Mouse (Mus musculus) limb, embryonic 15.5 days (tissue): ENCODE data around the gene Spata9. TPM values are rescaled to one million over a fixed set of nuclear protein-coding genes. Genes with fewer than 3 reads are reported as not detected.

Experiments used
- ATAC-seq: fragments of 200-750 bp; cut with Nextera tagmentation; 2 replicates; pipeline ENCODE4 v1.8.0; 2017; ENCODE audit warnings: low read depth, moderate TSS enrichment; ENCODE audit not compliant: insufficient number of reproducible peaks, low FRiP score, low TSS enrichment
- H3K27ac ChIP-seq: fragments of 300-500 bp; sonication (generic); 2 replicates; pipeline ENCODE4 v1.5.1; 2015; ENCODE audit warnings: moderate library complexity, mild to moderate bottlenecking, inconsistent platforms
- H3K27me3 ChIP-seq: fragments of 300-500 bp; sonication (generic); 2 replicates; pipeline ENCODE4 v1.6.1; 2015; ENCODE audit warnings: inconsistent platforms
- H3K36me3 ChIP-seq: fragments of 300-500 bp; sonication (generic); 2 replicates; pipeline ENCODE4 v1.6.1; 2015; ENCODE audit warnings: inconsistent platforms
- H3K4me1 ChIP-seq: fragments of 300-500 bp; sonication (generic); 2 replicates; pipeline ENCODE4 v1.6.1; 2015; ENCODE audit warnings: inconsistent platforms
- H3K4me2 ChIP-seq: fragments of 300-500 bp; sonication (generic); 2 replicates; pipeline ENCODE4 v1.6.1; 2015; ENCODE audit warnings: mild to moderate bottlenecking, inconsistent platforms
- H3K4me3 ChIP-seq: fragments of 300-500 bp; sonication (generic); 2 replicates; pipeline ENCODE4 v1.5.1; 2015; ENCODE audit warnings: mild to moderate bottlenecking, inconsistent platforms
- H3K9ac ChIP-seq: fragments of 300-500 bp; sonication (generic); 2 replicates; pipeline ENCODE4 v1.6.1; 2015; ENCODE audit warnings: inconsistent platforms
- H3K9me3 ChIP-seq: fragments of 300-500 bp; sonication (generic); 2 replicates; pipeline ENCODE4 v1.6.1; 2016; ENCODE audit warnings: inconsistent platforms
- WGBS: fragments of 180-500 bp; shearing (Covaris S2); methylation state at CpG from one replicate; pipeline ENCODE4 v1.1.7; 2015; 5-methylcytosine and 5-hydroxymethylcytosine counted together
- polyA plus RNA-seq: library from polyadenylated mRNA; unstranded; fragments of >200 nt; fragmentation: Nextera tagmentation; extraction: Ambion mirVana; gene quantifications from 2 replicates; pipeline ENCODE4 v1.2.1, GENCODE M21; 2015

The Spata9 gene
- polyA plus RNA-seq, 1 experiment from 2014 or later: 0.70 TPM

DNA sequence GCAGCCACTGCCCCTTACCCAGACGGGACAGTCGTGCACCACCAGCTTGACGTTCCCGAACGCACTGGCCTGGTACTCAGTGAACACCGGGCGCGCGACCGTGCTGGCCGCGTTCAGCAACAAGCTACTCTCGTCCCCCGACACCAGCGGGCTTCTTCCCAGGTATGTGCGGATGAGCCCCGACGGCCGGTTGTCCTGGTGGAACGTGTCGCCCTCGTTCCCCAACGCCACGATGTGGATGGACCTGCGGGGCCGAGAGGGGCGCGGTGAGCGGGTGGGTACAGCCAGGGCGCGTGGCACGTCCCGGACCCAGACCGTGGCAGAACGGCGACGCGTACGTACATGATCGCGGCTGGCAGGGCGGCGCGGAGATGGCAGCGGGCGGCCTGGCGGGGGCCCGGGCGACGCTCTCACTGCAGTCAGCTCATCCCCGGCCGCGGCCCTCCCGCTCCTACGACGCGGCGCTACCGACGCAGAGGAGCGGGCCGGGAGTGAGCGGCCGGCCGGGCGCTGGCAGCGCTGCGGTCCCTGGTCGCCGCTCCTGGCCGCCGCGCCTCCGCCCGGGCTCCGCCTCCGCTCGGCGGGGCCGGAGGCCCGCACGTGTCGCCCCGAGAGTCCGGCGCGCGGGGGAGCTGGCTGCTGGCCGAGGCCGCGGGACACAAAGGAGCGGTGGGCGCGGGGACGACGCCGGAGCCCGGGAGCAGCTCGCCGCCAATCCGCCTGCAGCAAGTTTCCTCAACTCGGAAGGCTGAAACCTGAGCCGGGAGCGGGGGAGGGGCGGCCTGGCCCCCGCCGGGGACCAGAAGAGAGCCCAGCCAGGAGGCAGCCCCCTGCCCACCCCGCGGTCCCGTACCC is 23.5 kb upstream of the Spata9 start, which contains the start of gene Rhobtb3:
TSS of gene Rhobtb3 (minus strand) at position 737 of the 855 bp plus-strand sequence.
- peak within 1 kb of the TSS; percentile 86 for H3K4me3 ChIP-seq
- no peaks in the 10 kb centered on the region for H3K27me3 ChIP-seq
- peaks cover 6% of the 10 kb centered on the region for H3K36me3 ChIP-seq
- WGBS: under 1% methylated on average over 105 of the region's 110 CpGs
- no peaks in the 10 kb centered on the region for H3K9me3 ChIP-seq
- H3K27ac ChIP-seq: peak within 1 kb of the TSS; percentile 99
- H3K4me1 ChIP-seq: peaks cover 15% of the 10 kb centered on the region
- H3K9ac ChIP-seq: peak within 1 kb of the TSS; percentile 93
- peak within 1 kb of the TSS; percentile 54 for H3K4me2 ChIP-seq
- ATAC-seq: peak; percentile 89

- WGBS: under 1% methylated on average over 7 of the region's 7 CpGs
- no peaks in the 10 kb centered on the region for H3K9me3 ChIP-seq
These were observed 22.7 kb upstream of the Spata9 start for GRCm38 (mm10) chr13:75944044-75944820.

GRCm38 (mm10) chr13:75950295-75950694 is 16.7 kb upstream of the Spata9 start:
- no peak overlapping the region for H3K9ac ChIP-seq
- no peak for ATAC-seq
- 23% methylated on average over 1 of the region's 1 CpGs for WGBS
- H3K27ac ChIP-seq: no peak overlapping the region
- H3K36me3 ChIP-seq: no peaks in the 10 kb centered on the region
- H3K9me3 ChIP-seq: no peaks in the 10 kb centered on the region
- no peak overlapping the region for H3K4me3 ChIP-seq
- H3K4me2 ChIP-seq: no peak overlapping the region
- H3K4me1 ChIP-seq: no peaks in the 10 kb centered on the region
- H3K27me3 ChIP-seq: no peaks in the 10 kb centered on the region

More at GRCm38 (mm10) chr13:75944044-75944820, 22.7 kb upstream of the Spata9 start:
- H3K4me1 ChIP-seq: peaks cover 15% of the 10 kb centered on the region
- H3K4me2 ChIP-seq: peak overlapping the region; percentile 54
- no peaks in the 10 kb centered on the region for H3K27me3 ChIP-seq
- H3K4me3 ChIP-seq: peak overlapping the region; percentile 86
- H3K9ac ChIP-seq: peak overlapping the region; percentile 93
- ATAC-seq: no peak
- no peaks in the 10 kb centered on the region for H3K36me3 ChIP-seq
- H3K27ac ChIP-seq: peak overlapping the region; percentile 99

DNA sequence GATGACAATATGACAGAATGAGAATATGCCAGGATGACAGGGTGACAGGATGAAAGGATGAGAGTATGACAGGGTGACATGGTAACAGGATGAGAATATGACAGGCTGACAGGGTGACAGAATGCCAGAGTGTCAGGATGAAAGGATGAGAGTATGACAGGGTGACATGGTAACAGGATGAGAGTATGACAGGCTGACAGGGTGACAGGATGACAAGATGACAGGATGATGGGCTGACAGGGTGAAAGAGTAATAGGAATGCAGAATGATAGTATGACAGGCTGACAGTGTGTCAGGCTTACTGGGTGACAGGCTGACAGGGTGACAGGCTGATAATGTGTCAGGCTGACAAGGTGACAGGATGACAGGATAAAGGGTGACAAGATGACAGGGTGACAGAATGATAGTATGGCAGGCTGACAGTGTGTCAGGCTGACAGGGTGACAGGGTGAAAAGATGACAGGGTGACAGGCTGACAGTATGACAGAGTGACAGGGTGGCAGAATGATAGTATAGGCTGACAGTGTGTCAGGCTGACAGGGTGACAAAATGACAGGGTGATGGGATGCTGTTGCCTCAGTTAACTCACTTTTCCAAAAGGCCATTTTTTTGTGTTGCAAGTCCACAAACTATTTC is 11.5 kb upstream of the Spata9 start:
- H3K4me2 ChIP-seq: no peak overlapping the region
- H3K4me1 ChIP-seq: no peaks in the 10 kb centered on the region
- no peak overlapping the region for H3K9ac ChIP-seq
- H3K27ac ChIP-seq: no peak overlapping the region
- H3K27me3 ChIP-seq: no peaks in the 10 kb centered on the region
- no peak overlapping the region for H3K4me3 ChIP-seq
- H3K9me3 ChIP-seq: no peaks in the 10 kb centered on the region
- no peak for ATAC-seq
- no peaks in the 10 kb centered on the region for H3K36me3 ChIP-seq

DNA sequence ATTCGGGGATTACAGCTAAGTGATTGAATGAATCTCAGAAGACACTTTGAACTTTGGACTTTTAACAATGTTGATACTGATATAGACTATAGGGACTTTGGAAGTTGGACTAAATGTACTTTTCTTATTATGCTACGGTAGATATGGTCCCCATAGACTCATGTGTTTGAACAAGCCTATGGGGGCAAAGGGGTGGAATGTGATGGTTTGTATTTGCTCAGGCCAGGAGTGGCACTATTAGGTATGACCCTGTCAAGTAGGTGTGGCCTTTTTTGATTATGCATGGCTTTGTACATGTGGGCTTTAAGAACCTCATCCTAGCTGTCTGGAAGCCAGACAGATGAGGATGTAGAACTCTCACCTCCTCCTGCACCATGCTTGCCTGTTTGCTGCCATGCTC is 7.5 kb downstream of the Spata9 start:
- no peaks in the 10 kb centered on the region for H3K9me3 ChIP-seq
- no peaks in the 10 kb centered on the region for H3K27me3 ChIP-seq
- no peaks in the 10 kb centered on the region for H3K4me1 ChIP-seq
- H3K4me3 ChIP-seq: no peak overlapping the region
- WGBS: 74% methylated on average over 2 of the region's 2 CpGs
- H3K9ac ChIP-seq: no peak overlapping the region
- ATAC-seq: no peak
- no peak overlapping the region for H3K27ac ChIP-seq
- no peak overlapping the region for H3K4me2 ChIP-seq
- no peaks in the 10 kb centered on the region for H3K36me3 ChIP-seq

- no peaks in the 10 kb centered on the region for H3K4me1 ChIP-seq
- WGBS: 73% methylated on average over 1 of the region's 1 CpGs
- ATAC-seq: no peak
These were observed 8.7 kb downstream of the Spata9 start for GRCm38 (mm10) chr13:75975629-75976028.

DNA sequence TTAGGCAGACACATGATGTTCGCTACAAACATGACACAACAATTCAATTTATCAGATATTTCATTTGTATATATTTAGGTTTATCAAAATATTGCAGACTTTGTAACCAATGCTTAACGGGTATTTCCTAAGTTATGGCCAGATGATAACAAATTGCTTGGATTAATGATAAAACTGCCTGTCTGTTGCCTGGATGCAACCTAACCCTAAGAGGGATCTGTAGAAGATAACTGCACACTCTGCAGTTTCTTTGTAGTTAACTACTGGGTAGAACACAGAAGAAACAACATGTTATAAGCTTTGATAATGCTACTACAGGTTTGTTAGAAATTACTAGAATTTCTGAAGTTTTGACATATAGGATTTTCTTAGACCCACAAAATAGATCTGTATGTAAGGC is 9.3 kb downstream of the Spata9 start:
- Histone ChIP-seq H3K4me3 (no peak overlapping the region), H3K9me3 (no peaks in the 10 kb centered on the region), H3K9ac (no peak overlapping the region), H3K27ac (no peak overlapping the region), H3K36me3 (no peaks in the 10 kb centered on the region), H3K4me2 (no peak overlapping the region), H3K27me3 (no peaks in the 10 kb centered on the region), H3K4me1 (no peaks in the 10 kb centered on the region)
- WGBS: 93% methylated on average over 2 of the region's 2 CpGs
- no peak for ATAC-seq

More at GRCm38 (mm10) chr13:75975629-75976028, 8.7 kb downstream of the Spata9 start:
- no peak overlapping the region for H3K4me2 ChIP-seq
- H3K9me3 ChIP-seq: no peaks in the 10 kb centered on the region
- H3K27ac ChIP-seq: no peak overlapping the region
- H3K9ac ChIP-seq: no peak overlapping the region
- no peaks in the 10 kb centered on the region for H3K36me3 ChIP-seq
- H3K4me3 ChIP-seq: no peak overlapping the region
- no peaks in the 10 kb centered on the region for H3K27me3 ChIP-seq

- no peaks in the 10 kb centered on the region for H3K27me3 ChIP-seq
- H3K9me3 ChIP-seq: no peaks in the 10 kb centered on the region
- H3K4me1 ChIP-seq: no peaks in the 10 kb centered on the region
- no peaks in the 10 kb centered on the region for H3K36me3 ChIP-seq
- 90% methylated on average over 2 of the region's 2 CpGs for WGBS
- H3K4me3 ChIP-seq: no peak overlapping the region
- H3K9ac ChIP-seq: no peak overlapping the region
- no peak overlapping the region for H3K4me2 ChIP-seq
- no peak for ATAC-seq
- H3K27ac ChIP-seq: no peak overlapping the region
These were observed 9.7 kb downstream of the Spata9 start for GRCm38 (mm10) chr13:75976649-75977048.

GRCm38 (mm10) chr13:75981901-75982300 is 15.0 kb downstream of the Spata9 start:
- no peak overlapping the region for H3K4me2 ChIP-seq
- no peak overlapping the region for H3K27ac ChIP-seq
- H3K9ac ChIP-seq: no peak overlapping the region
- no peaks in the 10 kb centered on the region for H3K9me3 ChIP-seq
- no peak overlapping the region for H3K4me3 ChIP-seq
- H3K36me3 ChIP-seq: no peaks in the 10 kb centered on the region
- H3K27me3 ChIP-seq: no peaks in the 10 kb centered on the region
- no peak for ATAC-seq
- no peaks in the 10 kb centered on the region for H3K4me1 ChIP-seq

DNA sequence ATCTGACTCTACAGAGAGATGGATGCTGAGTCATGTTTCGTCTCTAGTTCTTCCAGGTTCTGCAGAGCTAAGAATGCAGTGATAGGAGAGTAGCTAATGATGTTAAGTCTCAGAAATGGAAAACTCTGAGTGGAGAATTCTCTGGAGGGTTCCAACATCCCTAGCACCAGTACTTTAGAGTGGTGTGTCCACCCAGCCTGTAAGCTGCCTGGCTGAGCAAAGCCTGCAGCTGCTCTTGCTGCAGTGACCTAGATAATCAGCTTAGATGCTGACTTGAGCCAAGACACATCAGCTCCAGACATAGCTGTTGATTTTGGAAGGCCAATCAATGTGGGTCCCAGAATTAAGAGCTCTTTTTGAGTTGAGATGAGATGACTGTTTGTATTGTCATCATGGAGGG is 21.1 kb downstream of the Spata9 start:
- H3K9me3 ChIP-seq: no peaks in the 10 kb centered on the region
- no peaks in the 10 kb centered on the region for H3K27me3 ChIP-seq
- peaks cover 6% of the 10 kb centered on the region; the same call in 1 of the 2 replicates for H3K4me1 ChIP-seq
- H3K9ac ChIP-seq: no peak overlapping the region
- H3K4me3 ChIP-seq: no peak overlapping the region
- H3K27ac ChIP-seq: no peak overlapping the region
- no peak overlapping the region for H3K4me2 ChIP-seq
- H3K36me3 ChIP-seq: no peaks in the 10 kb centered on the region
- 90% methylated on average over 1 of the region's 1 CpGs for WGBS
- no peak for ATAC-seq

GRCm38 (mm10) chr13:75992169-75993028 is 25.4 kb downstream of the Spata9 start:
- no peak overlapping the region for H3K27ac ChIP-seq
- H3K4me1 ChIP-seq: peaks cover 6% of the 10 kb centered on the region; the same call in 1 of the 2 replicates
- H3K27me3 ChIP-seq: no peaks in the 10 kb centered on the region
- no peak overlapping the region for H3K4me3 ChIP-seq
- ATAC-seq: peak; percentile 82; the same call in 1 of the 2 replicates
- 15% methylated on average over 9 of the region's 9 CpGs for WGBS
- H3K9ac ChIP-seq: no peak overlapping the region
- H3K36me3 ChIP-seq: no peaks in the 10 kb centered on the region
- no peak overlapping the region for H3K4me2 ChIP-seq
- no peaks in the 10 kb centered on the region for H3K9me3 ChIP-seq
